22 mouse cellular contexts compared by ENCODE assay signal in genomic region chr9:122146124-122146870, GRCm38 (mm10). TPM values are rescaled to one million over a fixed set of nuclear protein-coding genes. Genes with fewer than 3 reads are reported as not detected.
A peak's percentile ranks its signal among the peaks of the same experiment; 100 is the strongest.
DNase-seq lines count a peak whose midpoint lies in the region; ATAC-seq and TF ChIP-seq lines count a peak whose summit lies in the region.
"Had no signal": no experiment of that assay in that cellular context is flagged by ENCODE, and none has a peak within 500 bp of the region (broad histone marks: within the 10 kb centered on the region; RNA-seq: fewer than 3 reads in every experiment).

No protein-coding gene starts in this region.

- intact Hi-C loops in heart, postnatal 14 days (cut with DNase I) = no loop called here

- peak overlapping the region; percentile 27; the same call in 1 of the 2 replicates for H3K27ac ChIP-seq in heart, embryonic 16.5 days (ENCODE audit: low read length)
- H3K27ac ChIP-seq in lung, postnatal 0 days (ENCODE audit: low read length) = 0 out of 2 replicates have a peak overlapping the region, but pooled peaks have one; percentile 12
- H3K27ac ChIP-seq: heart, embryonic 10.5 days; hindbrain, embryonic 15.5 days; limb, embryonic 15.5 days had no signal

- WGBS in heart, embryonic 16.5 days = 76% methylated on average over 4 of the region's 4 CpGs
- 52% methylated on average over 4 of the region's 4 CpGs for WGBS in lung, postnatal 0 days

- peaks cover 30% of the 10 kb centered on the region for H3K36me3 ChIP-seq in heart, embryonic 16.5 days (ENCODE audit: control insufficient read depth, insufficient read depth)
- H3K36me3 ChIP-seq in lung, postnatal 0 days (ENCODE audit: insufficient read depth, low read length) = peaks cover 12% of the 10 kb centered on the region; the same call in 1 of the 2 replicates

- no peak for ATAC-seq in heart, embryonic 16.5 days (replicated peaks; ENCODE audit: extremely low read depth, insufficient read depth, low FRiP score)
- ATAC-seq in lung, postnatal 0 days = no peak

- TF ChIP-seq EP300 in lung, postnatal 0 days (IDR thresholded peaks at IDR 0.05) = peak; percentile 17; the same call in 1 of the 2 replicates

- no peak overlapping the region for H3K9ac ChIP-seq in heart, embryonic 16.5 days (ENCODE audit: low read length)
- no peak overlapping the region for H3K9ac ChIP-seq in lung, postnatal 0 days (replicated peaks; ENCODE audit: low read depth)
- H3K9ac ChIP-seq: hindbrain, embryonic 15.5 days; limb, embryonic 15.5 days; lung, embryonic 14.5 days had no signal

- no peak for TF ChIP-seq CTCF in lung, postnatal 0 days (IDR thresholded peaks at IDR 0.05)

- H3K9me3 ChIP-seq in heart, embryonic 16.5 days (replicated peaks; ENCODE audit: control insufficient read depth, low read length) = peaks cover 5% of the 10 kb centered on the region; the same call in 1 of the 2 replicates
- no peaks in the 10 kb centered on the region for H3K9me3 ChIP-seq in lung, postnatal 0 days (ENCODE audit: low read length)
- H3K9me3 ChIP-seq: heart, embryonic 10.5 days; hindbrain, embryonic 15.5 days; limb, embryonic 15.5 days had no signal

- no peaks in the 10 kb centered on the region for H3K27me3 ChIP-seq in heart, embryonic 16.5 days (ENCODE audit: control insufficient read depth, insufficient read depth, low read length)
- no peaks in the 10 kb centered on the region for H3K27me3 ChIP-seq in lung, postnatal 0 days (replicated peaks; ENCODE audit: insufficient read depth, low read length)
- H3K27me3 ChIP-seq: hindbrain, embryonic 15.5 days; limb, embryonic 15.5 days had no signal

- no peak for DNase-seq in heart, postnatal 14 days
- DNase-seq in lung, postnatal 0 days (ENCODE audit: low spot score) = peak; percentile 24
- no peak for DNase-seq in lung, postnatal 25 days (ENCODE audit: low spot score)
- DNase-seq in ZHBTc4 (ENCODE audit: low read depth, low spot score) = peak; percentile 7
- DNase-seq in kidney, postnatal 36 days = peak; percentile 40 to 54
- DNase-seq in spleen, adult 12 weeks (ENCODE audit: low spot score) = no peak
- no peak for DNase-seq in spleen, postnatal 10 days (ENCODE audit: low spot score in 2 of 2)
- DNase-seq: adrenal gland, adult 2 months; cerebellum, adult 11-12 months; cerebellum, postnatal 36 days; gastrocnemius, postnatal 10 days; heart, postnatal 36 days; lung, embryonic 14.5 days; midbrain, embryonic 14.5 days; retina, postnatal 1 day; right cerebral cortex, postnatal 4 days had no signal

- H3K4me1 ChIP-seq in heart, embryonic 16.5 days (ENCODE audit: control insufficient read depth, insufficient read depth, low read length) = peaks cover 23% of the 10 kb centered on the region
- peaks cover 11% of the 10 kb centered on the region; the same call in 1 of the 2 replicates for H3K4me1 ChIP-seq in lung, postnatal 0 days (ENCODE audit: insufficient read depth, low read depth, low read length)
- H3K4me1 ChIP-seq: limb, embryonic 15.5 days had no signal

- H3K4me3 ChIP-seq in heart, embryonic 16.5 days (ENCODE audit: low read length) = no peak overlapping the region
- H3K4me3 ChIP-seq in lung, postnatal 0 days (ENCODE audit: low read depth, low read length) = no peak overlapping the region
- H3K4me3 ChIP-seq: erythroblast, embryonic 14.5 days; heart, embryonic 10.5 days; hindbrain, embryonic 15.5 days; limb, embryonic 15.5 days; myocyte had no signal

- H3K4me2 ChIP-seq in heart, embryonic 16.5 days (ENCODE audit: low read depth, low read length) = no peak overlapping the region
- H3K4me2 ChIP-seq in lung, postnatal 0 days (replicated peaks; ENCODE audit: low read depth, low read length) = no peak overlapping the region
- H3K4me2 ChIP-seq: hindbrain, embryonic 15.5 days; limb, embryonic 15.5 days; lung, embryonic 14.5 days had no signal

RNA-seq across cellular contexts. Expression of gene Snrk, which starts 29.2 kb away (rescaled TPM):
- polyA plus RNA-seq in heart, embryonic 16.5 days (2015; fragmentation: Nextera tagmentation; extraction: Ambion mirVana) = 59.1 and 61.7 TPM in 2 replicates
- 100 to 1,000 TPM; 173 to 206 TPM for total RNA-seq in heart, postnatal 14 days (2021)
- polyA plus RNA-seq in lung, postnatal 0 days (2015; fragmentation: Nextera tagmentation; extraction: Ambion mirVana) = 93.6 and 100 TPM in 2 replicates

Comparison
In these comparisons a context has a peak if more than half of its experiments do, and no peak if none do; other contexts are left out.
1. DNase-seq: peak in lung, postnatal 0 days (single experiment), ZHBTc4 (single experiment) and kidney, postnatal 36 days (2 of 2); none in heart, postnatal 14 days (0 of 2), lung, postnatal 25 days (single experiment), spleen, adult 12 weeks (single experiment) and spleen, postnatal 10 days (0 of 2).